Mouse (Mus musculus) liver, embryonic 16.5 days (tissue): ENCODE data around the gene Lrriq4. TPM values are rescaled to one million over a fixed set of nuclear protein-coding genes. Genes with fewer than 3 reads are reported as not detected.

Source experiments
- ATAC-seq: fragments of 200-750 bp; cut with Nextera tagmentation; 2 replicates; pipeline ENCODE4 v1.8.0; 2017; ENCODE audit warnings: low read depth, mild to moderate bottlenecking, moderate number of reproducible peaks, moderate library complexity
- H3K27ac ChIP-seq: fragments of 300-500 bp; sonication (generic); 2 replicates; pipeline ENCODE4 v1.5.1; 2014; ENCODE audit warnings: mild to moderate bottlenecking, low read length
- H3K27me3 ChIP-seq: fragments of 300-500 bp; sonication (generic); 2 replicates; pipeline ENCODE4 v1.6.1; 2014; ENCODE audit warnings: low read depth, low read length, mixed read lengths; ENCODE audit not compliant: control insufficient read depth, insufficient read depth
- H3K36me3 ChIP-seq: fragments of 300-500 bp; sonication (generic); 2 replicates; pipeline ENCODE4 v1.6.1; 2014; ENCODE audit warnings: mild to moderate bottlenecking; ENCODE audit not compliant: control insufficient read depth, insufficient read depth
- H3K4me1 ChIP-seq: fragments of 300-500 bp; sonication (generic); 2 replicates; pipeline ENCODE4 v1.6.1; 2014; ENCODE audit warnings: low read depth, low read length, mixed read lengths; ENCODE audit not compliant: control insufficient read depth
- H3K4me2 ChIP-seq: fragments of 300-500 bp; sonication (generic); 2 replicates; pipeline ENCODE4 v1.6.1; 2014; ENCODE audit warnings: low read depth, low read length, mixed read lengths
- H3K4me3 ChIP-seq: fragments of 300-500 bp; sonication (generic); 2 replicates; pipeline ENCODE4 v1.5.1; 2014; ENCODE audit warnings: low read depth, mild to moderate bottlenecking, low read length
- H3K9ac ChIP-seq: fragments of 300-500 bp; sonication (generic); 2 replicates; pipeline ENCODE4 v1.6.1; 2014; ENCODE audit warnings: low read depth, low read length
- H3K9me3 ChIP-seq: fragments of 300-500 bp; sonication (generic); replicated peaks from 2 replicates; pipeline ENCODE4 v1.6.1; 2016; ENCODE audit warnings: low read length; ENCODE audit not compliant: control insufficient read depth
- WGBS: fragments of 180-500 bp; shearing (Covaris S2); extraction: QIAGEN DNeasy Blood & Tissue Kit; methylation state at CpG from one replicate; pipeline ENCODE4 v1.1.7; 2014; ENCODE audit not compliant: insufficient replicate concordance; 5-methylcytosine and 5-hydroxymethylcytosine counted together
- polyA plus RNA-seq: library from polyadenylated mRNA; unstranded; fragments of >200 nt; fragmentation: Nextera tagmentation; extraction: Ambion mirVana; gene quantifications from 2 replicates; pipeline ENCODE4 v1.2.1, GENCODE M21; 2015

Lrriq4 gene
- polyA plus RNA-seq = not detected in 2 replicates

GRCm38 (mm10) chr3:30644207-30644606 lies at the start of gene Lrriq4:
Gene Lrriq4, plus strand, starts transcription at chr3:30644507.
- H3K9ac ChIP-seq = no peak within 1 kb of the TSS
- no peak within 1 kb of the TSS for H3K27ac ChIP-seq
- H3K27me3 ChIP-seq = peaks cover 5% of the 10 kb centered on the region
- no peak within 1 kb of the TSS for H3K4me2 ChIP-seq
- no peak for ATAC-seq
- H3K36me3 ChIP-seq = no peaks in the 10 kb centered on the region
- WGBS = 42% methylated on average over 2 of the region's 2 CpGs
- H3K9me3 ChIP-seq = no peaks in the 10 kb centered on the region
- no peaks in the 10 kb centered on the region; the same call in 1 of the 2 replicates for H3K4me1 ChIP-seq
- H3K4me3 ChIP-seq = no peak within 1 kb of the TSS

- Histone ChIP-seq H3K4me1 (peaks cover 12% of the 10 kb centered on the region), H3K27me3 (peaks cover 31% of the 10 kb centered on the region), H3K4me2 (peak overlapping the region; percentile 87), H3K36me3 (no peaks in the 10 kb centered on the region), H3K9ac (peak overlapping the region; percentile 72), H3K4me3 (peak overlapping the region; percentile 73), H3K9me3 (no peaks in the 10 kb centered on the region), H3K27ac (no peak overlapping the region)
- ATAC-seq = peak; percentile 43; the same call in 1 of the 2 replicates
- WGBS = under 1% methylated on average over 56 of the region's 62 CpGs
Measured at GRCm38 (mm10) chr3:30595111-30595832, 49.0 kb upstream of the Lrriq4 start.

GRCm38 (mm10) chr3:30597271-30597670 lies 47.0 kb upstream of the Lrriq4 start:
- Histone ChIP-seq H3K4me1 (peaks cover 12% of the 10 kb centered on the region), H3K9me3 (no peaks in the 10 kb centered on the region), H3K4me2 (no peak overlapping the region), H3K36me3 (no peaks in the 10 kb centered on the region), H3K27ac (no peak overlapping the region), H3K4me3 (no peak overlapping the region), H3K27me3 (peaks cover 31% of the 10 kb centered on the region), H3K9ac (no peak overlapping the region)
- no peak for ATAC-seq
- WGBS = 77% methylated on average over 7 of the region's 7 CpGs

GRCm38 (mm10) chr3:30599711-30600545 lies 44.4 kb upstream of the Lrriq4 start, which contains the start of gene Actrt3:
Gene Actrt3, minus strand, starts transcription at chr3:30599939.
- Histone ChIP-seq H3K4me2 (peak within 1 kb of the TSS; percentile 96), H3K9ac (peak within 1 kb of the TSS; percentile 66), H3K27me3 (peaks cover 30% of the 10 kb centered on the region), H3K9me3 (no peaks in the 10 kb centered on the region), H3K27ac (peak within 1 kb of the TSS; percentile 69; the same call in 1 of the 2 replicates), H3K4me1 (peaks cover 24% of the 10 kb centered on the region), H3K4me3 (peak within 1 kb of the TSS; percentile 73), H3K36me3 (no peaks in the 10 kb centered on the region)
- WGBS = 1% methylated on average over 32 of the region's 32 CpGs
- ATAC-seq = no peak

- no peak for ATAC-seq
- no peaks in the 10 kb centered on the region for H3K9me3 ChIP-seq
- H3K4me1 ChIP-seq = peaks cover 19% of the 10 kb centered on the region
- H3K27me3 ChIP-seq = peaks cover 22% of the 10 kb centered on the region
- H3K4me2 ChIP-seq = peak overlapping the region; percentile 96
- peak overlapping the region; percentile 73 for H3K4me3 ChIP-seq
- H3K27ac ChIP-seq = peak overlapping the region; percentile 69; the same call in 1 of the 2 replicates
- under 1% methylated on average over 14 of the region's 14 CpGs for WGBS
- H3K36me3 ChIP-seq = 0 out of 2 replicates have a peak, but pooled peaks cover 4% of the 10 kb centered on the region
- H3K9ac ChIP-seq = peak overlapping the region; percentile 66
Measured at GRCm38 (mm10) chr3:30600717-30601116, 43.6 kb upstream of the Lrriq4 start.

- H3K9ac ChIP-seq = no peak overlapping the region; the same call in 1 of the 2 replicates
- H3K4me3 ChIP-seq = peak overlapping the region; percentile 73
- under 1% methylated on average over 17 of the region's 17 CpGs for WGBS
Measured at GRCm38 (mm10) chr3:30601175-30601574, 43.1 kb upstream of the Lrriq4 start.

GRCm38 (mm10) chr3:30601610-30602064 lies 42.7 kb upstream of the Lrriq4 start:
- Histone ChIP-seq H3K36me3 (peaks cover 8% of the 10 kb centered on the region; the same call in 1 of the 2 replicates), H3K9me3 (no peaks in the 10 kb centered on the region), H3K9ac (peak overlapping the region; percentile 90), H3K4me3 (peak overlapping the region; percentile 83), H3K4me1 (peaks cover 19% of the 10 kb centered on the region), H3K27ac (peak overlapping the region; percentile 98), H3K4me2 (peak overlapping the region; percentile 96), H3K27me3 (peaks cover 18% of the 10 kb centered on the region)
- WGBS = 1% methylated on average over 13 of the region's 13 CpGs
- ATAC-seq = no peak

More at GRCm38 (mm10) chr3:30601175-30601574, 43.1 kb upstream of the Lrriq4 start:
- peak overlapping the region; percentile 97 for H3K27ac ChIP-seq
- H3K36me3 ChIP-seq = peaks cover 5% of the 10 kb centered on the region; the same call in 1 of the 2 replicates
- H3K27me3 ChIP-seq = peaks cover 18% of the 10 kb centered on the region
- H3K9me3 ChIP-seq = no peaks in the 10 kb centered on the region
- peak overlapping the region; percentile 96 for H3K4me2 ChIP-seq
- peaks cover 19% of the 10 kb centered on the region for H3K4me1 ChIP-seq
- ATAC-seq = peak; percentile 46

- under 1% methylated on average over 40 of the region's 40 CpGs for WGBS
- peak within 1 kb of the TSS; percentile 90 for H3K9ac ChIP-seq
- H3K27me3 ChIP-seq = peaks cover 18% of the 10 kb centered on the region
- H3K27ac ChIP-seq = peak within 1 kb of the TSS; percentile 98
- peak within 1 kb of the TSS; percentile 96 for H3K4me2 ChIP-seq
- ATAC-seq = peak; percentile 90
- H3K9me3 ChIP-seq = no peaks in the 10 kb centered on the region
- H3K4me3 ChIP-seq = peak within 1 kb of the TSS; percentile 83
- H3K36me3 ChIP-seq = peaks cover 8% of the 10 kb centered on the region
- peaks cover 19% of the 10 kb centered on the region for H3K4me1 ChIP-seq
Measured at GRCm38 (mm10) chr3:30602065-30602739, 42.1 kb upstream of the Lrriq4 start, which contains the start of gene Mynn. Gene Mynn, plus strand, starts transcription at chr3:30602065.
